Mouse (Mus musculus) embryonic facial prominence, embryonic 15.5 days (tissue): ENCODE measurements around the gene Zbtb38. TPM values are rescaled to one million over a fixed set of nuclear protein-coding genes. Genes with fewer than 3 reads are reported as not detected.

Source experiments
- ATAC-seq: fragments of 200-750 bp; cut with Nextera tagmentation; 2 replicates; pipeline ENCODE4 v1.8.0; 2017; ENCODE audit warnings: low read depth, moderate TSS enrichment; ENCODE audit not compliant: insufficient number of reproducible peaks, low FRiP score, low TSS enrichment
- H3K27ac ChIP-seq: fragments of 300-500 bp; sonication (generic); replicated peaks from 2 replicates; pipeline ENCODE4 v1.5.1; 2015; ENCODE audit warnings: mild to moderate bottlenecking, inconsistent platforms
- H3K27me3 ChIP-seq: fragments of 300-500 bp; sonication (generic); 2 replicates; pipeline ENCODE4 v1.6.1; 2015; ENCODE audit warnings: inconsistent platforms
- H3K36me3 ChIP-seq: fragments of 300-500 bp; sonication (generic); 2 replicates; pipeline ENCODE4 v1.6.1; 2015; ENCODE audit warnings: mild to moderate bottlenecking, inconsistent platforms
- H3K4me1 ChIP-seq: fragments of 300-500 bp; sonication (generic); 2 replicates; pipeline ENCODE4 v1.6.1; 2015; ENCODE audit warnings: inconsistent platforms
- H3K4me2 ChIP-seq: fragments of 300-500 bp; sonication (generic); replicated peaks from 2 replicates; pipeline ENCODE4 v1.6.1; 2015; ENCODE audit warnings: mild to moderate bottlenecking, inconsistent platforms
- H3K4me3 ChIP-seq: fragments of 300-500 bp; sonication (generic); replicated peaks from 2 replicates; pipeline ENCODE4 v1.5.1; 2015; ENCODE audit warnings: mild to moderate bottlenecking, inconsistent platforms
- H3K9ac ChIP-seq: fragments of 300-500 bp; sonication (generic); 2 replicates; pipeline ENCODE4 v1.6.1; 2015; ENCODE audit warnings: inconsistent platforms
- H3K9me3 ChIP-seq: fragments of 300-500 bp; sonication (generic); replicated peaks from 2 replicates; pipeline ENCODE4 v1.6.1; 2016; ENCODE audit warnings: inconsistent platforms
- WGBS: fragments of 180-500 bp; shearing (Covaris S2); methylation state at CpG from one replicate; pipeline ENCODE4 v1.1.7; 2015; 5-methylcytosine and 5-hydroxymethylcytosine counted together
- polyA plus RNA-seq: library from polyadenylated mRNA; unstranded; fragments of >200 nt; fragmentation: Nextera tagmentation; extraction: Ambion mirVana; gene quantifications from 2 replicates; pipeline ENCODE4 v1.2.1, GENCODE M21; 2015

Gene Zbtb38
- polyA plus RNA-seq, 1 experiment from 2014 or later = 22.1 TPM

- Histone ChIP-seq H3K27me3 (no peaks in the 10 kb centered on the region), H3K4me1 (peaks cover 17% of the 10 kb centered on the region), H3K9me3 (no peaks in the 10 kb centered on the region), H3K4me3 (peak overlapping the region; percentile 70), H3K36me3 (no peaks in the 10 kb centered on the region), H3K4me2 (peak overlapping the region; percentile 53), H3K27ac (peak overlapping the region; percentile 87), H3K9ac (peak overlapping the region; percentile 69)
- WGBS = under 1% methylated on average over 75 of the region's 85 CpGs
- peak; percentile 85 for ATAC-seq
These were observed 33.0 kb downstream of the Zbtb38 start for GRCm38 (mm10) chr9:96719408-96720158.

- no peak for ATAC-seq
- WGBS = 40% methylated on average over 10 of the region's 10 CpGs
These were observed 33.7 kb downstream of the Zbtb38 start for GRCm38 (mm10) chr9:96718888-96719287.

DNA sequence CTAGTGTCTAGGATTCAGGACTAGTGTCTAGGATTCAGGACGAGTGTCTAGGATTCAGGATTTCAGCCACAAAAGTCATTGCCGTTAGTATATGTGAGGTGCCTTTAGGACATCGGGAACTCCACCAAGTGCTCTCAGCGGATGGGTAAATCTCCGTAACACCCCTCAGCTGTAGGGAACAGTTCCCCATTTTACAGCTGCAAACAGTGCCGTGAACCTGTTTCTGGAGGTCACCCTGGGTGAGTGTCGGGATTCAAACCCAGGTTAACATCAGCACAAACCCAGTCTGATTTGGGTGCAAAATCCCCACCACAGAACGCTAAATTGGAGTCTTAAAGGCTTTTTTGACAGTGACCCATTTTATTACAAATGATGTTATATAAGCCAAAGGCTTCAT, 34.2 kb downstream of the Zbtb38 start:
- Histone ChIP-seq H3K4me2 (peak overlapping the region; percentile 53), H3K27ac (no peak overlapping the region), H3K36me3 (no peaks in the 10 kb centered on the region), H3K4me1 (peaks cover 20% of the 10 kb centered on the region), H3K4me3 (peak overlapping the region; percentile 70), H3K27me3 (no peaks in the 10 kb centered on the region), H3K9me3 (no peaks in the 10 kb centered on the region), H3K9ac (no peak overlapping the region)
- ATAC-seq = no peak
- WGBS = 90% methylated on average over 8 of the region's 8 CpGs

More at GRCm38 (mm10) chr9:96718888-96719287, 33.7 kb downstream of the Zbtb38 start:
- Histone ChIP-seq H3K36me3 (no peaks in the 10 kb centered on the region), H3K9ac (peak overlapping the region; percentile 69), H3K27ac (peak overlapping the region; percentile 87), H3K27me3 (no peaks in the 10 kb centered on the region), H3K4me2 (peak overlapping the region; percentile 53), H3K9me3 (no peaks in the 10 kb centered on the region), H3K4me3 (peak overlapping the region; percentile 70), H3K4me1 (peaks cover 19% of the 10 kb centered on the region)

GRCm38 (mm10) chr9:96717698-96718401, 34.8 kb downstream of the Zbtb38 start:
- no peak overlapping the region for H3K4me2 ChIP-seq
- WGBS = 82% methylated on average over 16 of the region's 16 CpGs
- ATAC-seq = no peak

DNA sequence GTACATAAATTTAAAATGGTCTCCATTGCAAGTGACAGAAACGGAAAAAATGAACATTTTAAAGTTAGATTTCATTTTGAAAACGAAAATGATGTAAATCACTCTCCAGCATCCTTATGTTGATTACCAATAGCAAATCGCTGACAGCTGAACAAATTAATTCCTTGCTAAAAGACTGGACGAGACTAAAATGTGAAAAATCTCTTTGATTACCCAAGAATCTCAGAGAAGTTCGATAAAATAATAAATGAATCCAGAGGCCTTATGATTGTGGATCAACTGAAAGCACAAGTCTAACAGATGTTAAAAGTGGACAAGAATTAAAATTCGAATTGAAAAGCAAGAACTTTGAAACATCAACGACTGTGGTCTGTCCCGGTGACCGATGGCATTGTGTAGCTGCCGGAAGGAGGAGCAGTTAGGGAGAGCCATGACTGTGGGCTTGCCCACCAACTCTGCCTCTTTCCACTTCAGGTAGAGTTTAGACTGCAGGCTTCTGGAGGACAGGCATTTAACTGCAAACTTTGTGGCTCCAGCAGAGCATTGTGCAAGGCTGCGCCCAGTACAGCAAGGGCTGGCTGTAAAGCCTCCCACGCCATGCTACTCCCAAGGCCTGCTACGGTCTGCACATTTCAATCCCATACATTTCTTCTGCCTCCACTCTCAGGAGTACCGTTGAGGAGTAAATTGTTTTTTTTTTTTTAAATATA, 35.7 kb downstream of the Zbtb38 start:
- Histone ChIP-seq H3K27ac (no peak overlapping the region), H3K27me3 (no peaks in the 10 kb centered on the region), H3K4me3 (no peak overlapping the region), H3K4me1 (peaks cover 20% of the 10 kb centered on the region), H3K9me3 (no peaks in the 10 kb centered on the region), H3K9ac (no peak overlapping the region), H3K36me3 (no peaks in the 10 kb centered on the region), H3K4me2 (no peak overlapping the region)
- no peak for ATAC-seq
- 84% methylated on average over 14 of the region's 14 CpGs for WGBS

More at GRCm38 (mm10) chr9:96717698-96718401, 34.8 kb downstream of the Zbtb38 start:
- H3K9ac ChIP-seq = no peak overlapping the region
- H3K27me3 ChIP-seq = no peaks in the 10 kb centered on the region
- H3K36me3 ChIP-seq = no peaks in the 10 kb centered on the region
- no peak overlapping the region for H3K27ac ChIP-seq
- H3K4me3 ChIP-seq = no peak overlapping the region
- no peaks in the 10 kb centered on the region for H3K9me3 ChIP-seq
- peaks cover 20% of the 10 kb centered on the region for H3K4me1 ChIP-seq

- 86% methylated on average over 10 of the region's 10 CpGs for WGBS
- no peak overlapping the region for H3K9ac ChIP-seq
- ATAC-seq = no peak
These were observed 36.5 kb downstream of the Zbtb38 start for GRCm38 (mm10) chr9:96716136-96716535.

DNA sequence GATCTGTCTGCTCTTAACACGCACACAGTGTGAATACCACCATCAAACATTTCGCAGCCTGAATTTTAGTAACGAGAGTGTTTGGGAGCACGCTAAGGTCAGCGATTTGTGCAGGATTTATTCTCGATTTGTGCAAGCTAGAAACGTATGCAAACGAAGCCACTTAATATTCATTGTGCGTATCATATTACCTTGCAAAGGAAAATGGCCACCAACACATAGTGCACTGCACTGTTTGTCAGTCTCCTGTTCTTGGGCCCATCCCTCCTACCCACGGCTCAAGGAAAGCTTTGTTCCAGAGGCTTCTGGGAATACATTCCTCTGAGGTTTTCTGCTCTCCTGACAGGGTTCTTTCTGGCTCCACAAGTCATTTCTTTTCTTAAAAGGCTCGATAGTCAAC, 37.5 kb downstream of the Zbtb38 start:
- no peak for ATAC-seq
- peaks cover 22% of the 10 kb centered on the region for H3K4me1 ChIP-seq
- no peak overlapping the region for H3K4me2 ChIP-seq
- no peaks in the 10 kb centered on the region for H3K9me3 ChIP-seq
- H3K9ac ChIP-seq = no peak overlapping the region
- WGBS = 65% methylated on average over 11 of the region's 11 CpGs
- no peaks in the 10 kb centered on the region for H3K27me3 ChIP-seq
- H3K4me3 ChIP-seq = no peak overlapping the region
- peak overlapping the region; percentile 58; the same call in 1 of the 2 replicates for H3K27ac ChIP-seq
- no peaks in the 10 kb centered on the region for H3K36me3 ChIP-seq

More at GRCm38 (mm10) chr9:96716136-96716535, 36.5 kb downstream of the Zbtb38 start:
- Histone ChIP-seq H3K4me2 (no peak overlapping the region), H3K36me3 (no peaks in the 10 kb centered on the region), H3K9me3 (no peaks in the 10 kb centered on the region), H3K4me3 (no peak overlapping the region), H3K27me3 (no peaks in the 10 kb centered on the region), H3K27ac (no peak overlapping the region), H3K4me1 (peaks cover 20% of the 10 kb centered on the region)

DNA sequence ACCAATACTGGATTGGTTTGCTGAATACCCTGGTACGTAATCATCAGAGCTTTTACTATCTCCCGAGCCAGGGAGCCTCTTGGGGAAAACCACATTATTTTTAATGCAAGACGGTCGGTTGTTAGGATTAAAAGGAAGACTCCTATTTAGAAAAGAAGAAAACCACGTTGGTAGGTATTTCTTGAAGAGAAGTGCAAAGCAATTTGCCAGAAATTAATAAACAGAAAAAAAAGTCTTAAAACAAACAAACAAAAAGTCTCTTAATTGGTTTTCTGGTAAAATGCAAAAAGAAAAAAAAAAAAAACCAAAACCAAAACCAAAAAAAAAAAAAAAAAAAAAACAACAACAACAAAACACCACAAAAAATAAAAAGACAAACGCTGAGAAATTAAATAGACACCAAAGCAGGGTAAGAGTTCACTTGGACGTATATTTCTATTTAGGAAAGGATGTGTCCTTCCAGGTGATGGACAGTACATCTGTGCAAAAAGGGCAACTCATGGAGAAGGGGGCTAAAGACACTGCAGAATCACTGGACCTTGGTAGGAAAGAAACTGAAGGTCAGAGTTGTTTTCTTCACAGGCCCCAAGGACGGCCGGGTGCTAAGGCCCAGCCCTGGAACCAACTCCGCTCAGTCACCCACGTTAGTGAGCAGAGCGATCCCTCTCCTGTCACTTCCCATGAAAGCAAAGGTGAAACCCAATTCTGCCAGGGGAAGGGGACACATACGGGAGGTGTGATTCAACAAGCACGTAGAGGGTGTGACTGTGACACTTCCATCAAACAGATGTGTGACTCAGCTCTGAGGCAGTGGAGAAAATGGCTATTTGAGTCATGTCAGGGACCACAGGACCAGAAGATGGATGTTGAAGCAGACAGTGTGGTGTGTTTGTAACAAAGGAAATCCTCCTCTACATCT, 38.9 kb downstream of the Zbtb38 start:
- H3K4me2 ChIP-seq = no peak overlapping the region; the same call in 1 of the 2 replicates
- no peaks in the 10 kb centered on the region for H3K36me3 ChIP-seq
- no peak for ATAC-seq
- H3K4me1 ChIP-seq = peaks cover 20% of the 10 kb centered on the region
- no peak overlapping the region for H3K9ac ChIP-seq
- no peaks in the 10 kb centered on the region for H3K9me3 ChIP-seq
- no peak overlapping the region; the same call in 1 of the 2 replicates for H3K27ac ChIP-seq
- no peak overlapping the region for H3K4me3 ChIP-seq
- WGBS = 77% methylated on average over 14 of the region's 14 CpGs
- no peaks in the 10 kb centered on the region for H3K27me3 ChIP-seq

GRCm38 (mm10) chr9:96712758-96713471, 39.7 kb downstream of the Zbtb38 start:
- no peak overlapping the region; the same call in 1 of the 2 replicates for H3K27ac ChIP-seq
- peaks cover 19% of the 10 kb centered on the region for H3K4me1 ChIP-seq
- H3K4me3 ChIP-seq = no peak overlapping the region
- no peaks in the 10 kb centered on the region for H3K27me3 ChIP-seq
- H3K4me2 ChIP-seq = no peak overlapping the region; the same call in 1 of the 2 replicates
- no peak for ATAC-seq
- no peaks in the 10 kb centered on the region for H3K36me3 ChIP-seq
- H3K9ac ChIP-seq = no peak overlapping the region
- H3K9me3 ChIP-seq = no peaks in the 10 kb centered on the region
- 75% methylated on average over 14 of the region's 14 CpGs for WGBS

DNA sequence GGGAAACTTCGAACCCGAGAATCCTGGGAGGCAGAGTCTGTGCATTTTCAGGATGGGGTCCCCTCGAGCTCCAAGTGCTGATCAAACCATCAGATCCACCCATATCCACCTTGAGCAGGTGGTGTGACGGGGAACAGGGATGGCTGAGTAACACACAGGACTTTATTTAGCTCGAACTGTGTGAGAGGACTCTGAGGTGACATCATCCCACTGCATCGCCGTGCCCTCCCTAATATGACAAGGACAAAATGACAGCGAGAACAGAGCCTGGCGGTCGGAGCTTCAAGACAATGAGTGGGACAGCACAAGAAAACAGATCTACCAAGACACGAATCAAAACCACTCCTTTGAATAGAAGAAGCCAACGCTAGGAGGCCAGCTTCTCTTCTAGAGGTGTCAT, 40.6 kb downstream of the Zbtb38 start:
- H3K4me1 ChIP-seq = peaks cover 19% of the 10 kb centered on the region
- no peak overlapping the region for H3K4me3 ChIP-seq
- WGBS = 92% methylated on average over 12 of the region's 12 CpGs
- H3K27me3 ChIP-seq = no peaks in the 10 kb centered on the region
- H3K4me2 ChIP-seq = no peak overlapping the region
- ATAC-seq = no peak
- H3K9ac ChIP-seq = no peak overlapping the region
- H3K36me3 ChIP-seq = no peaks in the 10 kb centered on the region
- no peaks in the 10 kb centered on the region for H3K9me3 ChIP-seq
- no peak overlapping the region for H3K27ac ChIP-seq
